Mouse (Mus musculus): ENCODE measurements at regions not wholly inside any gene's neighbourhood (a gene's known extent, or its start where the extent isn't known, plus 50 kb on each side); places are given as distances from the start of the nearest gene placed in this dataset.
A peak's percentile ranks its signal among the peaks of the same experiment; 100 is the strongest.

DNA sequence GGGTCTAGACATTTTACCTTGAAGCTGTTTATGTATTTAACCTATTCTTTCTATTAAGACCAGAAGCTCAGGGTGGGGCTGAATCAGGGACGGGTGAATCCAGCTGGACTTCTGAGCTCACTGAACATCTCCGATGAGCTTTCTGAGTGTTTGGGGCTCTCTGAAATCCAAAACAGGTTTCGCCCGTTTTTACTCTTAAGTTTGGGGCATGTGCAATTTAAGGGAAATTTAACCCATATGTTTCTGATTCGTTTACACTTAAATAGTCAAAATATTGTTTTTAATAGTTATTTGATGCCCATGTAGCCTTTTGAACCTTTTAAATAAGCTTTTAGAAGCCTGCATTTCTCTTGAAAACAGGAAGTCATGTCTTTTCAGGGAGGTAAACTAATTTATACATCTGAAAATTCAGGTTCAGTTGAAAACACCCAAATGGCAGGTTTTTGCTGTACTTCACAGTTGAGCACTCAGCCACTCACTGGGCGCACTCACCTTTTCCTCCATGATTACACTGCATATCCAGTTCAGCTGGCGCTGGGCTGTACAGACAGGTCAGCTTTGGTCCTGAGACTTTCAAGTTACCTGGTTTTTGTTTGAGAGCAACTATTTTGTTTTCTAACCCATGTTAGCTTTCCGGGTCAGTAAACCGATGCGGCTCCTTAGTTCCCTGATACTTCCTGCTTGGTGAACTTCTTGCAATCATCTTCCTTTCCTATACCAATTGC lies 113.1 kb upstream of the Lhx8 start:
- no peak overlapping the region for H3K27ac ChIP-seq (ENCODE audit: insufficient read depth, low read depth, low read length)
- no peak for TF ChIP-seq CTCF (IDR thresholded peaks at IDR 0.05; ENCODE audit: low read depth, low read length)
- TF ChIP-seq POLR2A (IDR thresholded peaks at IDR 0.05; ENCODE audit: borderline replicate concordance, low read depth, low read length), result no peak

DNA sequence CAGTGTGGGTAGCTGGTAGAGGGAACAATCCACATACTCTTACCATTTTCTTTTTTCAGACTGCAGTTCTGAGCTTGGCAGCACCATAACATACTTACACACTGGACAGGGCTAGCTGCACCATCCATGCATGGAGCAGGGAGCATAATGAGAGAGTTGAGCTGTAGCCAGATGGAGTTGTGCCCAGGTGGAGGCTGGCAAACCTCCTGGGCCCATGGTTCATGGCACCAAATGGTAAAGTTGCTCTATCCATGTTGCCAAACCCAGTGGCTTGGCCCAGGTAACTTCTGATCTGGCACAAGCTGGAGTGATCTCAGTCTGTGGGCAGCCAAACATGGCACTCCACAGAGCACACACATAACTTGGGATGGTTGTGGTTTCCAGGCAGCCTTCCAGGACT lies 111.0 kb upstream of the Lhx8 start:
- TF ChIP-seq CTCF (IDR thresholded peaks at IDR 0.05; ENCODE audit: low read depth, low read length), result no peak
- no peak for TF ChIP-seq POLR2A (IDR thresholded peaks at IDR 0.05; ENCODE audit: borderline replicate concordance, low read depth, low read length)

More for the DNA sequence above, 113.1 kb upstream of the Lhx8 start:
- peaks cover 5% of the 10 kb centered on the region for H3K4me1 ChIP-seq (ENCODE audit: control insufficient read depth, insufficient read depth, low read length)
- no peak overlapping the region for H3K4me3 ChIP-seq (ENCODE audit: insufficient read depth, low read length)

DNA sequence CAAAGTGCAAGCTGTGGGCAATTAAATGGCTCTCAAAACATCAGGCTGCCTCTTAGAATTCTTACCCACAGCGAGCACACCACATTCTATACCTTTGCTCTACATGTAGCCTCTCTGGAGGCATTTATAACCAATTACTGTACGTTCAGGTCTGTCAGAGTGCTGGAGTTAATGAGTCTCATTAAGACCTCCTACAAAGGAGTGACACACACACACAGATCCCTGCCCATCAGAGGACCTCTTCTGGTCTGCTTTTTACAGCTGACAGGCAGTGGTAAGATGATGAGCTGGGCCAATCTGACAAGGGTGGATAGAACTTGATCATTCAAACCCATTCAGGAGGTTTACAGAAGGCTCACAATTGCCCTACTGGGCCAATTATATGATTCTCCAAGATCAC lies 110.4 kb upstream of the Lhx8 start:
- no peak overlapping the region for H3K27ac ChIP-seq (ENCODE audit: insufficient read depth, low read depth, low read length)
- peaks cover 5% of the 10 kb centered on the region for H3K4me1 ChIP-seq (ENCODE audit: control insufficient read depth, insufficient read depth, low read length)
- no peak overlapping the region for H3K4me3 ChIP-seq (ENCODE audit: insufficient read depth, low read length)
- TF ChIP-seq POLR2A (IDR thresholded peaks at IDR 0.05; ENCODE audit: borderline replicate concordance, low read depth, low read length) (no peak), CTCF (IDR thresholded peaks at IDR 0.05; ENCODE audit: low read depth, low read length) (no peak)

More for the DNA sequence above, 111.0 kb upstream of the Lhx8 start:
- Histone ChIP-seq H3K27ac (ENCODE audit: insufficient read depth, low read depth, low read length) (no peak overlapping the region), H3K4me1 (ENCODE audit: control insufficient read depth, insufficient read depth, low read length) (peaks cover 5% of the 10 kb centered on the region), H3K4me3 (ENCODE audit: insufficient read depth, low read length) (no peak overlapping the region)

DNA sequence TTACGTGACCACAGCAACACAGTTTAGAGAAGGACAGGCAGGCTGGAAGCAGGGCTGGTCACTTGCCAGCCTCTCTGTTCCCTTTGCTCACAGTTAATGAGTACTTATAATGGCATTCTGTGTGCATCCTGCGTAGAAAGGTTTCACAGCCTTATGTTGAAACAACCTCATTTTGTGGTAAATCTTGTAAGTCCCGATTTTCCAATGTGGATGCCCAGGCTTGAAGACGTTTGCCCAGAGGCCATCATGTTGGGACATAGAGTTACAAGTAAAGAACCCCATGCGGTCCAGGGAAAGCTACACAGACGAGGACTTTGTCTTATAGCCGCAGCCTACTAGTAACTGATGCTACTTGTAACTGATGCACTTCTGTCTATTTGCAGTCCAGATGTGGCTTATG lies 100.4 kb upstream of the Lhx8 start:
- Histone ChIP-seq H3K4me1 (ENCODE audit: control insufficient read depth, insufficient read depth, low read length) (peaks cover 41% of the 10 kb centered on the region), H3K4me3 (ENCODE audit: insufficient read depth, low read length) (no peak overlapping the region), H3K27ac (ENCODE audit: insufficient read depth, low read depth, low read length) (no peak overlapping the region)
- TF ChIP-seq POLR2A (IDR thresholded peaks at IDR 0.05; ENCODE audit: borderline replicate concordance, low read depth, low read length) (no peak), CTCF (IDR thresholded peaks at IDR 0.05; ENCODE audit: low read depth, low read length) (no peak)

DNA sequence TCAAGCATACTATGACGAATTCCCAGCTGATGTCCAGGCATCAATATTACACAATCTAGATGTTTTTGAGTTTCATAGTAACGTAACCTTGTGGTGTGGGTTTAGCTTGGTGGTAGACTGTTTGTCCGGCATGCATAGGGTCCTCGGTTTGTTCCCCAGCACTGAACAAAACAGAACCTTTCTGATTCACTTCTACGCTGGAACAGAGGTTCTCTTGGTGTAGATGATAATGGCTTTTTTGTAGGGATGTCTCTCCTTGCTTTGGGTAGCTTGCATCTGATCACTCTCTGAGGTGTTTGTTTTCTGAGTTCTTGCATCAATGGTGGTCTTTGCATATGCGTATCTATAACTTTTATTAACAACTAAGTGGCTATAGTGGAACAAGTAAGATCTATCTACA lies 99.2 kb upstream of the Lhx8 start:
- TF ChIP-seq POLR2A (IDR thresholded peaks at IDR 0.05; ENCODE audit: borderline replicate concordance, low read depth, low read length) (no peak), CTCF (IDR thresholded peaks at IDR 0.05; ENCODE audit: low read depth, low read length) (no peak)
- H3K27ac ChIP-seq (ENCODE audit: insufficient read depth, low read depth, low read length), result peak overlapping the region; percentile 50; the same call in 1 of the 2 replicates

DNA sequence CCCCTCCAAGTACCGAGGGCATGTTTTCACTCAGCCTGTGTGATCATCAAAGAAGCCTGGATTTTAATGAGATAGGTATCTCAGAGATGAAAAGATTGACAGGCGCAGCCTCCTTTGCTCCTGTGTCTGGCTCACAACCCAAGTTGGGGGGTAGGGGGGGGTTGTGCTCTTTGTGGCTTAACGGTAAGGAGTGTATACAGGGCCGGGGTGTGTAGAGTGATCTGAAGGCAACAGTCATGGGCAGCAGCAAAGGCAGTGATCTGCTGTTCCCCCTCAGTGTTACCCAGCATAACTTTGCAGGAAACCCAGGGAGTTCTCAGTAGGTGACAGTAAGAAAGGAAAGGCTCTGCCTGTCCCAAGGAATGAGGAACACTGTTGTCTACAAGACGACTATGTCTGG lies 94.1 kb upstream of the Lhx8 start:
- TF ChIP-seq POLR2A (IDR thresholded peaks at IDR 0.05; ENCODE audit: borderline replicate concordance, low read depth, low read length) (no peak), CTCF (IDR thresholded peaks at IDR 0.05; ENCODE audit: low read depth, low read length) (no peak)
- Histone ChIP-seq H3K4me3 (ENCODE audit: insufficient read depth, low read length) (no peak overlapping the region), H3K27ac (ENCODE audit: insufficient read depth, low read depth, low read length) (no peak overlapping the region), H3K4me1 (ENCODE audit: control insufficient read depth, insufficient read depth, low read length) (peaks cover 23% of the 10 kb centered on the region)

More for the DNA sequence above, 99.2 kb upstream of the Lhx8 start:
- Histone ChIP-seq H3K4me3 (ENCODE audit: insufficient read depth, low read length) (no peak overlapping the region), H3K4me1 (ENCODE audit: control insufficient read depth, insufficient read depth, low read length) (peaks cover 41% of the 10 kb centered on the region)

DNA sequence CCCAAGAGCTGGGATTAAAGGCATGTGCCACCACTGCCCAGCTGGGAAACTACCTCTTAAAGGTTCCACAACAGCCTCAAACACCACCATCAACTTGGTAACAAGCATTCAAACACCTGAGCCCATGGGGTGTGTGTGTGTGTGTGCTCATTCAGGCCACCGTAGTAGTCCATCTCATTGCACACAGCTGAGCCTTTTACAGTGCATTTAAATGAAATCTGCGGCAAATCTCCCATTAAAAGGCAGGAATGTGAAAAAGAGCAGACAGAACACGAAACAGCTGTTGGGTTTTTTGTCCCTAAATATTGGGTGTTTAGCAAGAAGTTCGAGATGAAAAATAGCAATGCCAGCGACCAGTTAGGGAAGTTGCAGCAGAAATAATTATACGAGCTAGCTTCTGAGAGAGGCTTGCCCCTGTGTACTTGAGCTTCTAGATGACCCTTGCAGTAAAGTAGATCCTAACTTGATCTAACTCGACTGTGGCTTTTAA lies 91.0 kb upstream of the Lhx8 start:
- Histone ChIP-seq H3K27ac (ENCODE audit: insufficient read depth, low read depth, low read length) (no peak overlapping the region), H3K4me3 (ENCODE audit: insufficient read depth, low read length) (no peak overlapping the region), H3K4me1 (ENCODE audit: control insufficient read depth, insufficient read depth, low read length) (peaks cover 4% of the 10 kb centered on the region; the same call in 1 of the 2 replicates)
- TF ChIP-seq POLR2A (IDR thresholded peaks at IDR 0.05; ENCODE audit: borderline replicate concordance, low read depth, low read length) (no peak), CTCF (IDR thresholded peaks at IDR 0.05; ENCODE audit: low read depth, low read length) (no peak)

DNA sequence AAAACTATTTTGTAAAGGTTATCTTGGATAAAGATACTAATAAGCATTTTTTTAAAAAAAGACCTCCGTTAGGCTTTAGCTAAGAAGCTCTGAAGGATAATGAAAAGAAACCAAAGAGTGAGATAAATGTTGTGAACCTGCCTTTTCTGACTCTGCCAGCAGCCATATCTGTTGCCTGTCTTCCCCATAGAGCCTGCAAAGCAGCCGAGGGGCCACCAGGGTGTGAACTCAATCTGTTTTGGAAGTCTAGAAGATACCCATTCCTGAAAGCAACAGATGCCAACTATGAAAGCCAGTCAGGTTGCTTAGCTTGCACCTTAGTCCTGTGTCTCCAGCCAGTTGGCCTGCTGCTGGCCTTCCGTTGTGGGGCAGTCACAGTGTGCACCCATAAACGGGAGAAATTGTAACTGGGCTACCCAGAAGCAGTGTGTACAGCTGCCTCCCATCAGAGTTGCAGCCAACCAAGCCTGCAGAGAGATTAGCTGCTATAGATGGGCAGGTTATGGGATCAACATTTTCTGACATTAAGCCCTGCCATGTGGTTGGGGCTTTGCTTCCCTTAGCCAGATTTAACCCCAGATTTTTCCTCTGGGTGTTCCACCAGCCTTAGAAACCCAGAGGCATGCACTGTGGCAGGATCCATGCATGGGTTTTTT lies 87.8 kb upstream of the Lhx8 start:
- H3K4me1 ChIP-seq (ENCODE audit: control insufficient read depth, insufficient read depth, low read length), result peaks cover 4% of the 10 kb centered on the region; the same call in 1 of the 2 replicates
- no peak overlapping the region for H3K4me3 ChIP-seq (ENCODE audit: insufficient read depth, low read length)
- H3K27ac ChIP-seq (ENCODE audit: insufficient read depth, low read depth, low read length), result no peak overlapping the region
- TF ChIP-seq POLR2A (IDR thresholded peaks at IDR 0.05; ENCODE audit: borderline replicate concordance, low read depth, low read length), result no peak
- no peak for TF ChIP-seq CTCF (IDR thresholded peaks at IDR 0.05; ENCODE audit: low read depth, low read length)

DNA sequence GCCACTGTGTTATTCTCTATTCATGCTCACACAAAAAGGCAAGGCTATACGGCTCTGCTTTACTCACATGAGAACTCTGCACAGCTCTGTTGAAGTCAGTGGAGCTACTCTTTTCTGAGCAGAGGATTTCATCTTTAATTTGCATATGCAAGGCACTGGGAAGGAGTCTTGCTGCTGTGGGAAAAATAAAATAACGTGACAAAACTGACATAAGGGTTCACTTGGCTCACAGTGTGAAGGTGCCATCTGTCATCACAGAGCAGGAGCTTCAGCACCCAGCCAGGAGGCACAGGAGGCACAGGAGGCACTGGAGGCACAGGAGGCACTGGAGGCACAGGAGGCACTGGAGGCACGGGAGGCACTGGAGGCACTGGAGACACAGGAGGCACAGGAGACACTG lies 83.9 kb upstream of the Lhx8 start:
- no peaks in the 10 kb centered on the region for H3K4me1 ChIP-seq (ENCODE audit: control insufficient read depth, insufficient read depth, low read length)
- H3K4me3 ChIP-seq (ENCODE audit: insufficient read depth, low read length), result no peak overlapping the region
- TF ChIP-seq POLR2A (IDR thresholded peaks at IDR 0.05; ENCODE audit: borderline replicate concordance, low read depth, low read length) (no peak), CTCF (IDR thresholded peaks at IDR 0.05; ENCODE audit: low read depth, low read length) (no peak)
- no peak overlapping the region for H3K27ac ChIP-seq (ENCODE audit: insufficient read depth, low read depth, low read length)

DNA sequence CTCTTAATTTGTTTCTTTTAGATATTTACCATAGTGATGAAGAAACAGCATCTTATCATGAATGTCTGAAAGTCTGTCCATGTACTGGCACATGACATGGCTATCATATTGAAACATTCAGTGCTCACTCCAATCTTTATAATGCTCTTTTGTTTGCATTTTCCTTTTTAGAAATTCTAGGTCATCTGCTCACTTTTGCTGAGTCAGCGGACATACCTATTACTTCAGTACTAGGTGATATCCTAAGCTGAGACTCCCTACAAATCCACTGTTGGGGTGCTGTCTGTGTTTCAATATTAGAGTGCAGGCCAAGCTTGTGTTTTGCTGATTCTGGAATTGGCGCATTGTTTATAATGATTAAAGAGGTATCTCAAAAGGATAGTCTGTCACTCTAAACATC lies 79.8 kb upstream of the Lhx8 start:
- Histone ChIP-seq H3K4me3 (ENCODE audit: insufficient read depth, low read length) (no peak overlapping the region), H3K4me1 (ENCODE audit: control insufficient read depth, insufficient read depth, low read length) (no peaks in the 10 kb centered on the region), H3K27ac (ENCODE audit: insufficient read depth, low read depth, low read length) (no peak overlapping the region)
- TF ChIP-seq POLR2A (IDR thresholded peaks at IDR 0.05; ENCODE audit: borderline replicate concordance, low read depth, low read length), result no peak
- TF ChIP-seq CTCF (IDR thresholded peaks at IDR 0.05; ENCODE audit: low read depth, low read length), result no peak
